ENCODE assay signal across 16 mouse cellular contexts in the genomic region with DNA sequence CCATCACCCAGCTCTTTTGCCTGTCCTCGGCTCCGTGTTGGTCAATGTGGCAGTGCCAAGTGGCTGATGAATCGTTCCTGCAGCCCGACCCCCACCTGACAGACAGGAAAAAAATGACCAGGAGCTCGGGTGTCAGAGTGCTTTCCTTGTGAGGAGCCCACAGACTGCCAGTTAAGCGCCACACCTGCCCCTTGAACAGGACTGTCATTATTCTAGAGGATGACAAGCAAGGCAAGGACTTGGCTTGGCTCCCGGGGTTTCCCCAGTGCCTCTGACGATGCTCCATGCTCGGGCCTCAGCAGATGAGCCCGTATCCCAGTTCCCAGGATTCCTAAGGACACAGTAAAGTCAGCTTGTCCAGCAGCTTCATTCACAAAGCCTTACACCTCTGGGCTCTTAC. TPM values are rescaled to one million over a fixed set of nuclear protein-coding genes. Genes with fewer than 3 reads are reported as not detected.
DNase-seq lines count a peak whose midpoint lies in the region; ATAC-seq and TF ChIP-seq lines count a peak whose summit lies in the region.
"Had no signal": no experiment of that assay in that cellular context is flagged by ENCODE, and none has a peak within 500 bp of the region (broad histone marks: within the 10 kb centered on the region; RNA-seq: fewer than 3 reads in every experiment).

No protein-coding gene starts in this region.

- no peaks in the 10 kb centered on the region for H3K27me3 ChIP-seq in forebrain, embryonic 14.5 days (replicated peaks; ENCODE audit: control insufficient read depth, insufficient read depth, low read length)
- no peaks in the 10 kb centered on the region for H3K27me3 ChIP-seq in forebrain, embryonic 15.5 days
- H3K27me3 ChIP-seq: neural tube, embryonic 12.5 days; Patski had no signal

- H3K4me3 ChIP-seq in forebrain, embryonic 14.5 days (ENCODE audit: low read depth, low read length): no peak overlapping the region
- no peak overlapping the region for H3K4me3 ChIP-seq in forebrain, embryonic 15.5 days
- no peak overlapping the region for H3K4me3 ChIP-seq in layer of hippocampus, adult 2 months
- H3K4me3 ChIP-seq: neural tube, embryonic 12.5 days had no signal

- H3K9ac ChIP-seq in forebrain, embryonic 14.5 days (ENCODE audit: low read length): no peak overlapping the region
- H3K9ac ChIP-seq in forebrain, embryonic 15.5 days (replicated peaks): no peak overlapping the region
- H3K9ac ChIP-seq: liver, postnatal 0 days; neural tube, embryonic 12.5 days had no signal

- H3K27ac ChIP-seq in forebrain, embryonic 14.5 days (ENCODE audit: low read depth, low read length): no peak overlapping the region
- H3K27ac ChIP-seq in forebrain, embryonic 15.5 days (replicated peaks): no peak overlapping the region
- peak overlapping the region; percentile 90; the same call in 1 of the 2 replicates for H3K27ac ChIP-seq in layer of hippocampus, adult 2 months
- H3K27ac ChIP-seq: neural tube, embryonic 12.5 days had no signal

- ATAC-seq in forebrain, embryonic 14.5 days: no peak
- no peak for ATAC-seq in forebrain, embryonic 15.5 days (replicated peaks)
- ATAC-seq: liver, postnatal 0 days; Patski had no signal

- no peaks in the 10 kb centered on the region for H3K36me3 ChIP-seq in forebrain, embryonic 14.5 days (ENCODE audit: control insufficient read depth, insufficient read depth, low read length)
- no peaks in the 10 kb centered on the region for H3K36me3 ChIP-seq in forebrain, embryonic 15.5 days

- H3K9me3 ChIP-seq in forebrain, embryonic 14.5 days (replicated peaks; ENCODE audit: control insufficient read depth, low read length): no peaks in the 10 kb centered on the region
- H3K9me3 ChIP-seq in forebrain, embryonic 15.5 days: no peaks in the 10 kb centered on the region
- H3K9me3 ChIP-seq: neural tube, embryonic 12.5 days had no signal

- H3K4me1 ChIP-seq in forebrain, embryonic 14.5 days (ENCODE audit: control insufficient read depth, insufficient read depth, low read length): peaks cover 4% of the 10 kb centered on the region; the same call in 1 of the 2 replicates
- H3K4me1 ChIP-seq in forebrain, embryonic 15.5 days: peaks cover 19% of the 10 kb centered on the region
- H3K4me1 ChIP-seq: neural tube, embryonic 12.5 days had no signal

- DNase-seq in forebrain, embryonic 14.5 days (ENCODE audit: low spot score): peak; percentile 35
- DNase-seq in layer of hippocampus, adult 2 months (ENCODE audit: low spot score in 2 of 2): no peak
- no peak for DNase-seq in layer of hippocampus, adult 11-12 months (ENCODE audit: low spot score)
- DNase-seq in right cerebral cortex, postnatal 4 days: peak; percentile 60
- no peak for DNase-seq in right cerebral cortex, postnatal 36 days (ENCODE audit: low spot score in 2 of 2)
- DNase-seq in heart, postnatal 25 days (ENCODE audit: low spot score): no peak
- DNase-seq: gastrocnemius, postnatal 10 days; heart, postnatal 4 days; kidney, adult 9 months; liver, postnatal 0 days; midbrain, embryonic 14.5 days; thymus, postnatal 4 days had no signal

- 55% methylated on average over 10 of the region's 10 CpGs for WGBS in forebrain, embryonic 14.5 days
- 53% methylated on average over 10 of the region's 10 CpGs for WGBS in forebrain, embryonic 15.5 days

- TF ChIP-seq CTCF in layer of hippocampus, adult 2 months (conservative IDR thresholded peaks at IDR 0.05): no peak

- intact Hi-C loops in heart, postnatal 25 days (cut with DNase I): no loop called here

- no peak overlapping the region for H3K4me2 ChIP-seq in forebrain, embryonic 14.5 days (ENCODE audit: low read length)
- H3K4me2 ChIP-seq in forebrain, embryonic 15.5 days (replicated peaks): no peak overlapping the region
- H3K4me2 ChIP-seq: heart, embryonic 11.5 days; neural tube, embryonic 12.5 days had no signal

RNA-seq across cellular contexts. Expression of a gene that starts 20.8 kb away (rescaled TPM):
- 1.7 and 3.5 TPM in 2 replicates for polyA plus RNA-seq in forebrain, embryonic 14.5 days (2014; fragmentation: Nextera tagmentation; extraction: Ambion mirVana)
- 3.6 and 5.4 TPM in 2 replicates for polyA plus RNA-seq in forebrain, embryonic 15.5 days (2015; fragmentation: Nextera tagmentation; extraction: Ambion mirVana)
- 100 to 1,000 TPM; 203 to 223 TPM for total RNA-seq in layer of hippocampus, adult 2 months (2021)
- total RNA-seq in heart, postnatal 25 days (2021): under 1 TPM in 1 of 2 experiments, not detected in 1; 0.11 TPM
- polyA plus RNA-seq: Patski had no signal

RNA-seq across cellular contexts. Expression of a gene that starts 44.8 kb away (rescaled TPM):
- polyA plus RNA-seq in forebrain, embryonic 14.5 days (2014; fragmentation: Nextera tagmentation; extraction: Ambion mirVana): 2.2 and 3.2 TPM in 2 replicates
- 4.3 and 4.9 TPM in 2 replicates for polyA plus RNA-seq in forebrain, embryonic 15.5 days (2015; fragmentation: Nextera tagmentation; extraction: Ambion mirVana)
- 10 to 100 TPM; 21.7 to 25.9 TPM for total RNA-seq in layer of hippocampus, adult 2 months (2021)
- 1 to 10 TPM; 3.5 to 3.6 TPM for total RNA-seq in heart, postnatal 25 days (2021)

Comparison
In these comparisons a context has a peak if more than half of its experiments do, and no peak if none do; other contexts are left out.
1. DNase-seq: peak in forebrain, embryonic 14.5 days (single experiment) and right cerebral cortex, postnatal 4 days (single experiment); none in layer of hippocampus, adult 2 months (0 of 2), layer of hippocampus, adult 11-12 months (single experiment), right cerebral cortex, postnatal 36 days (0 of 2) and heart, postnatal 25 days (single experiment).
2. RNA of a gene that starts 20.8 kb away (total RNA-seq): 203 to 223 TPM in layer of hippocampus, adult 2 months; 0.11 TPM in heart, postnatal 25 days; every median in the first group is over 100 times any median in the second.
3. RNA of a gene that starts 44.8 kb away (total RNA-seq): 21.7 to 25.9 TPM in layer of hippocampus, adult 2 months; 3.5 to 3.6 TPM in heart, postnatal 25 days; every median in the first group is over 4 times any median in the second.